Mouse (Mus musculus) frontal cortex, postnatal 10 days (tissue): ENCODE results near the gene Vps29.

ENCODE experiments used
- DNase-seq, 2 experiments: peaks; one replicate each; pipeline ENCODE4 v3.0.0; 2022; ENCODE audit warnings: low spot score in 2 of 2, mixed read lengths in 1 of 2

Vps29 gene

GRCm38 (mm10) chr5:122399871-122400270 is 45.7 kb downstream of the Vps29 start:
- DNase-seq = no peak

DNA sequence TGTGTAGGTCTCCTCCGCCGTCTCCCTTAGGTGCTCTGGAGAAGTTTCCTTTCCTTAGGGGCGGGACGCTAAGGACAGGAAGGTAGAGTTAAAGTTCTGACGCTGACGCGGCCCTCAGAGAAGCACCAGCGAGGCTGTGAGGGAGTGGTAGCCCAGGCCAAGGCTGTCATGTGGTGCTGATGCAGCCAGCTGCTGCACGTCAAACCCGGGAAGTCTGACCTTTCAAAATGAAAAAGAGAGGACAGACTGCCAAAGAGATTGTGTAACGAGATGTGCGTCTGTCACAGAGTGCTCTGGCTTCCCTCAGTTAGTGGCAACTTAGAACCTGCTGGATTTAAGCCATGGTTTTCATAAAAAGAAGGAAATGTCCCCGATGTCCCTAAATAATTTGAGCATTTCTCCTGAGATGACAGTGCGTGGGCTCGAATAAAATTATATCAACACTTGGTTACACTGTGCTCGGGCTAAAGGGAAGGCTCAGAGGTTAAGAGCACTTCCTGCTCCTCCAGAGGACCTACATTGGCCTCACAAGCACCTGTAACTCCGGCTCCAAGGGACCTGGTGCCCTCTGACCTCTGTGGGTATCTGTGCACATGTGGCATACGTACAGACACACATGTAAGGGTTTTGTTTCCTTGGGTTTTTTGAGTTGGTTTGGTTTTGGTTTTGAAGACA is 46.6 kb downstream of the Vps29 start:
- DNase-seq = no peak

GRCm38 (mm10) chr5:122401303-122401640 is 47.1 kb downstream of the Vps29 start:
- peak in 1 of 2 experiments; percentile 60 for DNase-seq

DNA sequence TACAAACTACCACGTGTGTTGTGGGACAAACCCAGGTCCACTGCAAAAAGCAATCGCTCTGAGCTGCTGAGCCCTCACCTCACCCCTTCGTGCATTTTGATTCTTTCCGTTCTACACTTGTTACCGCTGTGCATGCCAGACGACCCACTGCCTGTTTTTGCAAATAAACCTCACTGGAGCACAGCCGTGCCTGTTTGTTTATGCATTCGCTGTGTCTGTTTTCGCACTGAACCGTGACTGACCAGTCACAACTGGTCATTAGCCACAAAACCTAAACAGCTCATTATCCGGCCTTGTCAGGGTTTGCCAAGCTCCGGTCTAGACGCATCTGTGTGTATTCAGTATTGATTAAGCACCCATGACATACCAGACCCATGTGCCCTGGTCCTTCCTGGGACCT is 48.0 kb downstream of the Vps29 start:
- no peak for DNase-seq

DNA sequence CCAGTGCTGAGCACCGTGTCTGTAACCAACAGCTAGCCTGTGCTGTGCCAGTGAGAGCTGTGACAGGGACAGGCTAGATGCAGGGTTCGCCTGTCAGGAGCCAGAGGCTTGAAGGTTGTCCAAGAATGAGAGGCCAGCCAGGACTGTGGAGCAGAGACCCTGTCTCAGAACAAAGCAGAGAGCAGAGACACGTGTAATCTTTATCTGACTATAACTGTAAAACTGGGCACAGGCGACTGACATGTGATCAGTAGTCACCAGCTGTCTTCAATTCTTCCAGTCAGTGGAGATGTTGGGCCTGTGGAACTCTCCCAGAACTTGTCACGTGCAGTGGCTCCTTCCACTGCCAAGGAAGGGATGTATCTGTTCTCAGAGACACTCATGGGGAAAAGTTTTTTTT is 48.6 kb downstream of the Vps29 start:
- no peak for DNase-seq

DNA sequence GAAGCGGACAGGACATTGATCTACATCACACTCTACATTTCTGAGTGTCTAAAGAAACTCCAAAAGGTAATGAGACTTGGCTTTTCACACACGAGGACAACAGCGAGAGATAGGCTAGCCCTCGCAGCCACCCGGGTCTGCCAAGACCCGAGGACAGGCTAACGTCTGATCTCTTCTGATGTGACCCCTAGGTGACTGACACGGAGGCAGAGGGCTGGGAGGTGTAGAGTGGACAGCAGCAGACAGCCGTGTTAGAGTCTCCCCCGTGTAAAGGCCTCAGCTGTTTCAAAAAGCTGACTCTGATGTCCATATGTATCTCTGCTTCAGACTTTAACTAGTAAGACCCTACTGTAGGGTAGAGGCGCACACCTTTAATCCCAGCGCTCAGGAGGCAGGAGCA is 49.2 kb downstream of the Vps29 start:
- no peak for DNase-seq

DNA sequence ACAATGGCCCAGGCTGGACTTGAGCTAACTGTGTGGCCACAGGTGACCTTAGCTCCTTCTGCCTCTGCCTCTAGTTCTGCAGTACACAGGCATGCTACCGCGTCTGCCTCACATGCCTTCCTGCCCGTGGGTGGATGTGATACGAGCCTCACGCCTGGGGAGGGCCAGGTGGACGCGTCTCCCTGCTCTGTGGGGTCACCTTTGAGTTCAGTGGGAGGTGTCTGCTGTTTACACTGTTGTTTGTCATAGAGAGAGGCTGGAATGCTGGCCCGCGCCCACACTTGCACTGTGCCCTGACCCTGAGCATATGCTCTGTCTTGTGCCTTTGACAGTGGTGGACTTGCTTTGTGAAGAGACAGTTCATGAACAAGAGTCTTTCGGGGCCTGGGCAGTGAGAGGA is 51.4 kb downstream of the Vps29 start:
- no peak for DNase-seq

GRCm38 (mm10) chr5:122409692-122410645 is 55.8 kb downstream of the Vps29 start:
- DNase-seq = no peak

DNA sequence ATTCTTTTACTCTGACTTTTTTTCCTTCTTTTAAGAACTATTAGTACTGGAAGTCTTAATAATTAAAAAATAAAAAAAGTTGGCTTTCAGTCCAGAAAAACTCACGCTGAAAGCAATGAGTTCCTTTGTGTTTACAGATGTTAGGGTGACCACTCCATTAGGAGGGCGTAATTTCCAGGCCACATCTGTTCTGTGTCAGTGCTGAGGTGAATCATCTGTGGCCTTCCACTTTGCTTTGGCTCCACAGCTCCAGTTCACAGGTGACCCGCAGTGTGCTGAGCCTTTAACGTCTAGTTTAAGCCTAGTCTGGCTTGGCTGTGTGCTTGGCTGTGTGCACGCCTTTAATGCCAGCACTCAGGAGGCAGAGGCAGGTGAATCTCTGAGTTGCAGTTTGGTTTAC is 57.7 kb downstream of the Vps29 start:
- DNase-seq = no peak

- DNase-seq = no peak
Measured at GRCm38 (mm10) chr5:122412826-122413225, 58.7 kb downstream of the Vps29 start.

- DNase-seq = no peak
Measured at GRCm38 (mm10) chr5:122414351-122414750, 60.2 kb downstream of the Vps29 start.
